Mouse (Mus musculus) colon, adult 2 months (tissue): ENCODE results near the gene Spdye4a. TPM values are rescaled to one million over a fixed set of nuclear protein-coding genes. Genes with fewer than 3 reads are reported as not detected.

ENCODE experiments used
- polyA plus RNA-seq: library from polyadenylated mRNA; depleted of rRNA; stranded (reverse); fragments of >200 nt; gene quantifications from 2 replicates; pipeline ENCODE4 v1.2.3, GENCODE M21; 2012; rRNA removed

The Spdye4a gene
- not detected in 2 replicates for polyA plus RNA-seq

DNA sequence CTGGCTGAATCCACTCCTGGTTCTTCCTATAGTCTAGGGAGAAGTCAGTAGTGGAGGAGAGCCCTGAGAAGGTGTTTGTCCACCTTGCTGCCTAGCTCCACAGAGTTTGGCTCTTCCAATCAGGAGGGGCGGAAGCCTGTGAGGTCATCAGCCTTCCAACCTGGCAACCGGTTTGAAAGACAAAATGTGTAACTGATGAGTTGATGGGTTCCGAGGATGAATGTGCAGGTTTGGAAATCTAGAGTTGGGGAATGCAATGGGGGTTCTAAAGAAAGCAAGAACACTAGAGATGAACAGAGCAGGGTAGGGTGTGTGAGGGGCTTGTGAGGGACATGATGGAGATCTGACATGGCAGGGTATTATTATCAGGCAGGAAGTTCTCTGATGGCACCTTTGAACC lies at the start of gene Spdye4a:
Gene Spdye4a (minus strand): TSS at position 101 of the 400 bp plus-strand sequence.

GRCm38 (mm10) chr5:143269363-143270150 lies 42.9 kb upstream of the Spdye4a start, which contains the start of gene Zfp316:
Gene Zfp316 (minus strand): TSS chr5:143270022.

DNA sequence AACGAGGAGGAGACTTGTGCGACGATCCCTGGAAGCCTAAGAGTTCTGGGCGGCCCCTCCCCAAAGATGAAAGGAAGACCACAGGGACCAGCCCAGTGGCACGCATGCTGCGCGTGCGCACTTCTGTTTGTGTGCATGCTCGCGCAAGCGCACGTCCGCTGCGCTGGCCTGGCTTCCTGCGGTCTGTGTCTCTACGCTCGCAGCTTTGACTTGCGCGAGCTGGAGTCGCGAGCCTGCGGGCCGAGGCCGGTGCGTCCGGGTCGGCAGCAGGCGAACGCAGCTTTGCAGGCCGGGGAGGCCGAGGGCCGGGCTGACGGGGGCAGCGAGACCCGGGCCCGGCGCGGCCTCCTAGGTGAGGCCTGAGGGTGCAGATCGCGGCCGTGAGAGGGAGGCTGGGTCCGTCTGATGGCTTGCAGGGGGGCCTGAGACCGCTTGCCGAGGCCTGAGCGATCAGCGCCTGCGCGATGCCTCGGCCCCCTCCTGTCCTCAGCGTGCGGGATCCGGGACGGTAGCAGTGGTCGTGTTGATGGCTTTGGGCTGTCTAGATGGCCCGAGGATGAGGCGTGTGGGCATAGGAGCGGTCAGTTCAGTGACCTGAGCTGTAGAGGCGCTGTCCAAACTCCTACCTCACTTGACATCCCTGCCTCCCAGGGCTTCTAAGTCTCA lies 8.5 kb upstream of the Spdye4a start, which contains the start of gene Zfp12:
Gene Zfp12 (plus strand): TSS at position 136 of the 666 bp plus-strand sequence.

GRCm38 (mm10) chr5:143180255-143181076 lies 46.2 kb downstream of the Spdye4a start, which contains the start of the genes Rbak and Spdye4b:
Gene Rbak (minus strand): TSS chr5:143180775.
Gene Spdye4b (plus strand): TSS chr5:143181017.

Other genes starting within 250 kb of the Spdye4a start
- 22.9 and 25.7 TPM in 2 replicates for gene Rnf216, start 113.9 kb downstream of the Spdye4a start, polyA plus RNA-seq
- not detected in 2 replicates for gene Olfr718-ps1, start 79.3 kb downstream of the Spdye4a start, polyA plus RNA-seq
- gene Rbak, start 46.1 kb downstream of the Spdye4a start, polyA plus RNA-seq, result 2.7 and 2.8 TPM in 2 replicates
- not detected in 2 replicates for gene Spdye4b, start 45.9 kb downstream of the Spdye4a start, polyA plus RNA-seq
- 5.9 and 7.3 TPM in 2 replicates for gene Zfp12, start 8.3 kb upstream of the Spdye4a start, polyA plus RNA-seq
- gene Zfp316, start 43.1 kb upstream of the Spdye4a start, polyA plus RNA-seq, result 10.0 and 10.2 TPM in 2 replicates
- gene Zfp853, start 66.7 kb upstream of the Spdye4a start, polyA plus RNA-seq, result 0.17 and 0.21 TPM in 2 replicates
- gene E130309D02Rik, start 88.5 kb upstream of the Spdye4a start, polyA plus RNA-seq, result 29.1 and 30.3 TPM in 2 replicates
- gene Zdhhc4, start 102.4 kb upstream of the Spdye4a start, polyA plus RNA-seq, result 52.1 and 62.7 TPM in 2 replicates
- gene Grid2ip, start 130.4 kb upstream of the Spdye4a start, polyA plus RNA-seq, result 0.67 and 0.87 TPM in 2 replicates
- 223 and 303 TPM in 2 replicates for gene Kdelr2, start 176.9 kb upstream of the Spdye4a start, polyA plus RNA-seq
- gene Daglb, start 237.7 kb upstream of the Spdye4a start, polyA plus RNA-seq, result 19.3 and 28.7 TPM in 2 replicates